In genomic region chr7:64895685-64896101, GRCm38 (mm10) we compare ENCODE assay signal across 12 mouse cellular contexts. TPM values are rescaled to one million over a fixed set of nuclear protein-coding genes. Genes with fewer than 3 reads are reported as not detected.
DNase-seq lines count a peak whose midpoint lies in the region; ATAC-seq and TF ChIP-seq lines count a peak whose summit lies in the region.
"Had no signal": no experiment of that assay in that cellular context is flagged by ENCODE, and none has a peak within 500 bp of the region (broad histone marks: within the 10 kb centered on the region; RNA-seq: fewer than 3 reads in every experiment).

No protein-coding gene starts in this region.

- TF ChIP-seq CTCF in lung, embryonic 14.5 days (IDR thresholded peaks at IDR 0.05; ENCODE audit: low read depth) = no peak
- no peak for TF ChIP-seq CTCF in lung, adult 2 months (IDR thresholded peaks at IDR 0.05; ENCODE audit: insufficient read depth, low read length)

- peak; percentile 87 for ATAC-seq in lung, embryonic 14.5 days (ENCODE audit: insufficient read depth)
- peak; percentile 74 for ATAC-seq in embryonic facial prominence, embryonic 14.5 days (ENCODE audit: low read depth)
- ATAC-seq: activated CD4-positive, CD25-positive, alpha-beta regulatory T cell, adult 4 months had no signal

- H3K27me3 ChIP-seq in lung, embryonic 14.5 days (ENCODE audit: insufficient read depth, low read length) = no peaks in the 10 kb centered on the region
- H3K27me3 ChIP-seq in embryonic facial prominence, embryonic 14.5 days (replicated peaks; ENCODE audit: control insufficient read depth, insufficient read depth, low read length) = no peaks in the 10 kb centered on the region
- H3K27me3 ChIP-seq: heart, embryonic 13.5 days had no signal

- no peak overlapping the region for H3K9ac ChIP-seq in lung, embryonic 14.5 days
- no peak overlapping the region for H3K9ac ChIP-seq in embryonic facial prominence, embryonic 14.5 days (ENCODE audit: low read depth, low read length)
- H3K9ac ChIP-seq: heart, embryonic 13.5 days had no signal

- H3K27ac ChIP-seq in lung, embryonic 14.5 days (ENCODE audit: low read depth) = peak overlapping the region; percentile 18; the same call in 1 of the 2 replicates
- 0 out of 2 replicates have a peak overlapping the region, but pooled peaks have one; percentile 46 for H3K27ac ChIP-seq in embryonic facial prominence, embryonic 14.5 days (replicated peaks; ENCODE audit: low read depth, low read length)
- H3K27ac ChIP-seq: heart, embryonic 13.5 days had no signal

- H3K36me3 ChIP-seq in lung, embryonic 14.5 days (ENCODE audit: insufficient read depth) = no peaks in the 10 kb centered on the region
- H3K36me3 ChIP-seq in embryonic facial prominence, embryonic 14.5 days (ENCODE audit: control insufficient read depth, insufficient read depth, low read length) = no peaks in the 10 kb centered on the region
- H3K36me3 ChIP-seq: heart, embryonic 13.5 days had no signal

- TF ChIP-seq POLR2A in lung, adult 2 months (IDR thresholded peaks at IDR 0.05; ENCODE audit: borderline replicate concordance, extremely low read depth, low read depth, low read length) = no peak

- no peaks in the 10 kb centered on the region for H3K9me3 ChIP-seq in lung, embryonic 14.5 days (ENCODE audit: low read depth, low read length)
- no peaks in the 10 kb centered on the region for H3K9me3 ChIP-seq in embryonic facial prominence, embryonic 14.5 days (ENCODE audit: control insufficient read depth, low read length)
- H3K9me3 ChIP-seq: heart, embryonic 13.5 days had no signal

- no peak overlapping the region for H3K4me3 ChIP-seq in lung, embryonic 14.5 days (ENCODE audit: low read depth, low read length)
- H3K4me3 ChIP-seq in lung, adult 2 months (replicated peaks; ENCODE audit: extremely low read depth, low read depth, low read length) = no peak overlapping the region
- H3K4me3 ChIP-seq in embryonic facial prominence, embryonic 14.5 days (ENCODE audit: low read depth, low read length) = no peak overlapping the region
- H3K4me3 ChIP-seq: heart, embryonic 13.5 days had no signal

- 40% methylated on average over 5 of the region's 5 CpGs for WGBS in lung, embryonic 14.5 days
- 40% methylated on average over 5 of the region's 5 CpGs for WGBS in lung, adult 2 months
- 27% methylated on average over 5 of the region's 5 CpGs for WGBS in embryonic facial prominence, embryonic 14.5 days

- peak; percentile 76 for DNase-seq in lung, embryonic 14.5 days
- no peak for DNase-seq in lung, adult 2 months
- DNase-seq in embryo, embryonic 10.5 days (ENCODE audit: low spot score) = peak; percentile 20
- DNase-seq in embryonic facial prominence, embryonic 14.5 days (ENCODE audit: low spot score) = peak; percentile 67
- DNase-seq in mesoderm, embryonic 11.5 days (ENCODE audit: low read depth, low spot score) = peak; percentile 23
- no peak for DNase-seq in ovary, postnatal 10 days (ENCODE audit: low spot score)
- no peak for DNase-seq in T-cell, adult 2 months (ENCODE audit: low spot score)
- no peak for DNase-seq in right cerebral cortex, postnatal 25 days
- DNase-seq: kidney, adult 2 months; thymus, postnatal 14 days had no signal

- H3K4me2 ChIP-seq in lung, embryonic 14.5 days = no peak overlapping the region; the same call in 1 of the 2 replicates
- no peak overlapping the region for H3K4me2 ChIP-seq in embryonic facial prominence, embryonic 14.5 days (ENCODE audit: low read depth, low read length)
- H3K4me2 ChIP-seq: heart, embryonic 13.5 days had no signal

- H3K4me1 ChIP-seq in lung, embryonic 14.5 days (ENCODE audit: insufficient read depth) = no peaks in the 10 kb centered on the region
- H3K4me1 ChIP-seq in lung, adult 2 months (ENCODE audit: control insufficient read depth, insufficient read depth, low read length) = no peaks in the 10 kb centered on the region
- 0 out of 2 replicates have a peak, but pooled peaks cover 5% of the 10 kb centered on the region for H3K4me1 ChIP-seq in embryonic facial prominence, embryonic 14.5 days (ENCODE audit: control insufficient read depth, insufficient read depth, low read length)

RNA-seq across cellular contexts. Expression of gene Nsmce3, which starts 22.9 kb away (rescaled TPM):
- polyA plus RNA-seq in lung, embryonic 14.5 days (2014; fragmentation: Nextera tagmentation; extraction: Ambion mirVana) = 11.8 and 12.2 TPM in 2 replicates
- polyA plus RNA-seq in lung, adult 2 months (2012; rRNA removed) = 3.8 and 4.8 TPM in 2 replicates
- 11.4 and 12.0 TPM in 2 replicates for polyA plus RNA-seq in embryonic facial prominence, embryonic 14.5 days (2014; fragmentation: Nextera tagmentation; extraction: Ambion mirVana)

Comparison
In these comparisons a context has a peak if more than half of its experiments do, and no peak if none do; other contexts are left out.
1. DNase-seq: peak in lung, embryonic 14.5 days (single experiment), embryo, embryonic 10.5 days (single experiment), embryonic facial prominence, embryonic 14.5 days (single experiment) and mesoderm, embryonic 11.5 days (single experiment); none in lung, adult 2 months (single experiment), ovary, postnatal 10 days (single experiment), T-cell, adult 2 months (single experiment) and right cerebral cortex, postnatal 25 days (single experiment).